Mouse (Mus musculus): Measurements from ENCODE around the gene Rgs9bp.

- TF ChIP-seq CTCF (IDR thresholded peaks at IDR 0.05; ENCODE audit: extremely low read depth, insufficient read depth, low read length): no peak
- TF ChIP-seq POLR2A (IDR thresholded peaks at IDR 0.05; ENCODE audit: extremely low read depth, insufficient read depth, low read length): no peak
Observed at GRCm38 (mm10) chr7:35627371-35627770, 42.0 kb upstream of the Rgs9bp start.
